Mouse (Mus musculus) cerebral cortex, adult 2 months (tissue): Measurements from ENCODE around the gene Sf3a3.

Experiments
- WGBS: fragments of 180-500 bp; shearing (Covaris S2); methylation state at CpG from one replicate; pipeline ENCODE4 v1.1.7; 2018; 5-methylcytosine and 5-hydroxymethylcytosine counted together

Gene Sf3a3

GRCm38 (mm10) chr4:124738783-124739182, 24.2 kb downstream of the Sf3a3 start:
- WGBS = 56% methylated on average over 1 of the region's 1 CpGs

- WGBS = 6% methylated on average over 25 of the region's 25 CpGs
Observed at GRCm38 (mm10) chr4:124741376-124742343, 27.1 kb downstream of the Sf3a3 start, which contains the start of gene Inpp5b. Gene Inpp5b (plus strand): TSS chr4:124741850.

GRCm38 (mm10) chr4:124742839-124743238, 28.3 kb downstream of the Sf3a3 start:
- WGBS = 63% methylated on average over 11 of the region's 11 CpGs

GRCm38 (mm10) chr4:124746577-124746976, 32.0 kb downstream of the Sf3a3 start:
- WGBS = 80% methylated on average over 7 of the region's 7 CpGs

- 76% methylated on average over 4 of the region's 4 CpGs for WGBS
Observed at GRCm38 (mm10) chr4:124747851-124748250, 33.3 kb downstream of the Sf3a3 start.

GRCm38 (mm10) chr4:124751300-124752250, 37.0 kb downstream of the Sf3a3 start:
- under 1% methylated on average over 75 of the region's 75 CpGs for WGBS

- 26% methylated on average over 15 of the region's 15 CpGs for WGBS
Observed at GRCm38 (mm10) chr4:124752281-124753199, 38.0 kb downstream of the Sf3a3 start.

- WGBS = 63% methylated on average over 7 of the region's 7 CpGs
Observed at GRCm38 (mm10) chr4:124755526-124755925, 41.0 kb downstream of the Sf3a3 start.

GRCm38 (mm10) chr4:124759305-124759811, 44.8 kb downstream of the Sf3a3 start:
- WGBS = 84% methylated on average over 7 of the region's 7 CpGs

GRCm38 (mm10) chr4:124761201-124761600, 46.6 kb downstream of the Sf3a3 start:
- WGBS = 54% methylated on average over 1 of the region's 1 CpGs

- 57% methylated on average over 6 of the region's 6 CpGs for WGBS
Observed at GRCm38 (mm10) chr4:124762858-124763452, 48.4 kb downstream of the Sf3a3 start.

- WGBS = 33% methylated on average over 23 of the region's 23 CpGs
Observed at GRCm38 (mm10) chr4:124765802-124766565, 51.4 kb downstream of the Sf3a3 start.

GRCm38 (mm10) chr4:124766566-124766940, 52.0 kb downstream of the Sf3a3 start:
- 42% methylated on average over 2 of the region's 2 CpGs for WGBS

- WGBS = 69% methylated on average over 13 of the region's 13 CpGs
Observed at GRCm38 (mm10) chr4:124768963-124769591, 54.5 kb downstream of the Sf3a3 start.

- WGBS = 48% methylated on average over 5 of the region's 5 CpGs
Observed at GRCm38 (mm10) chr4:124770624-124771023, 56.0 kb downstream of the Sf3a3 start.

GRCm38 (mm10) chr4:124772125-124772524, 57.5 kb downstream of the Sf3a3 start:
- 53% methylated on average over 4 of the region's 4 CpGs for WGBS

GRCm38 (mm10) chr4:124773449-124773848, 58.9 kb downstream of the Sf3a3 start:
- 86% methylated on average over 2 of the region's 2 CpGs for WGBS

- 94% methylated on average over 6 of the region's 6 CpGs for WGBS
Observed at GRCm38 (mm10) chr4:124773995-124774394, 59.4 kb downstream of the Sf3a3 start.

- 94% methylated on average over 2 of the region's 2 CpGs for WGBS
Observed at GRCm38 (mm10) chr4:124774429-124774828, 59.9 kb downstream of the Sf3a3 start.
